Comparison of ENCODE assay signal across 8 mouse cellular contexts in the genomic region with DNA sequence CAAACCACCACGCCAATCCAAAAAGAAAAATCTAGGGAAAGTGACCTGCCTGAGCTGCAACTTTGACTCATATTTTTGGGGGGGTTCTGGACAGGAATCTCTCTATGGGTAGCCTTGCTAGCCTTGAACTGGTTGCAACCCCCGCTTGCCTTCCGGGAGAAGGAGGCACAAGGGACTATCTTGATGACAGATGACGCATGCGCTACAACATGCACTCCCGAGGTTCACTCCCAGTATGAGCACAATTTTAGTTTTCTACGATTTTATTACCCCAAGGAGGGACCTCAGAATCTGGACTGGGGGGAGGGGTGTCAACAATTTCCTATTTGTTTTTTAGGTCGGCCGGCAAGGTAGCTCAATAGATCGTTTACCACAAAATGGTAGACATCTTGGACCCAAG. TPM values are rescaled to one million over a fixed set of nuclear protein-coding genes. Genes with fewer than 3 reads are reported as not detected.
A peak's percentile ranks its signal among the peaks of the same experiment; 100 is the strongest.
DNase-seq lines count a peak whose midpoint lies in the region; ATAC-seq and TF ChIP-seq lines count a peak whose summit lies in the region.

No protein-coding gene starts in this region.

- ATAC-seq in CD4-positive, CD25-positive, alpha-beta regulatory T cell, adult 4 months: no peak
- no peak for ATAC-seq in hindbrain, embryonic 16.5 days
- ATAC-seq in midbrain, embryonic 14.5 days (ENCODE audit: low FRiP score, low TSS enrichment): no peak

- no peak for TF ChIP-seq CTCF in thymus, adult 2 months (IDR thresholded peaks at IDR 0.05; ENCODE audit: borderline replicate concordance, control insufficient read depth, extremely low read depth, insufficient read depth, low read length, poor library complexity)

- H3K9ac ChIP-seq in hindbrain, embryonic 16.5 days (ENCODE audit: low read depth, low read length): peak overlapping the region; percentile 92
- peak overlapping the region; percentile 77 for H3K9ac ChIP-seq in midbrain, embryonic 14.5 days (replicated peaks; ENCODE audit: low read length)

- H3K9me3 ChIP-seq in hindbrain, embryonic 16.5 days (ENCODE audit: control insufficient read depth, low read length): no peaks in the 10 kb centered on the region
- no peaks in the 10 kb centered on the region for H3K9me3 ChIP-seq in midbrain, embryonic 14.5 days (ENCODE audit: control insufficient read depth, low read length)

- no peaks in the 10 kb centered on the region for H3K27me3 ChIP-seq in thymus, adult 2 months (ENCODE audit: control insufficient read depth, insufficient read depth, low read length)
- no peaks in the 10 kb centered on the region for H3K27me3 ChIP-seq in hindbrain, embryonic 16.5 days (replicated peaks; ENCODE audit: control insufficient read depth, insufficient read depth, low read length)
- no peaks in the 10 kb centered on the region for H3K27me3 ChIP-seq in midbrain, embryonic 14.5 days (ENCODE audit: control insufficient read depth, insufficient read depth, low read length)

- H3K4me3 ChIP-seq in thymus, adult 2 months (ENCODE audit: control insufficient read depth, insufficient read depth, low read length): peak overlapping the region; percentile 32
- H3K4me3 ChIP-seq in hindbrain, embryonic 16.5 days (ENCODE audit: low read length): peak overlapping the region; percentile 67
- peak overlapping the region; percentile 73 for H3K4me3 ChIP-seq in midbrain, embryonic 14.5 days (replicated peaks; ENCODE audit: low read depth, low read length)

- no peak for TF ChIP-seq POLR2A in thymus, adult 2 months (IDR thresholded peaks at IDR 0.05; ENCODE audit: control insufficient read depth, extremely low read depth, insufficient read depth, low read length, poor library complexity)

- no peak overlapping the region for H3K27ac ChIP-seq in thymus, adult 2 months (ENCODE audit: control insufficient read depth, insufficient read depth, low read length)
- H3K27ac ChIP-seq in hindbrain, embryonic 16.5 days (ENCODE audit: low read depth, low read length): peak overlapping the region; percentile 92
- H3K27ac ChIP-seq in midbrain, embryonic 14.5 days (replicated peaks; ENCODE audit: low read depth, low read length): peak overlapping the region; percentile 92

- DNase-seq in CD4-positive, CD25-positive, alpha-beta regulatory T cell, adult 2 months (ENCODE audit: low read depth, low spot score): peak; percentile 29
- no peak for DNase-seq in thymus, adult 2 months
- no peak for DNase-seq in thymus, postnatal 36 days
- DNase-seq in midbrain, embryonic 14.5 days: no peak
- no peak for DNase-seq in urinary bladder, postnatal 10 days (ENCODE audit: low spot score)
- DNase-seq in layer of hippocampus, postnatal 10 days (ENCODE audit: low spot score in 2 of 2): no peak

- 35% methylated on average over 10 of the region's 10 CpGs for WGBS in thymus, adult 2 months
- 33% methylated on average over 10 of the region's 10 CpGs for WGBS in hindbrain, embryonic 16.5 days
- WGBS in midbrain, embryonic 14.5 days: 49% methylated on average over 10 of the region's 10 CpGs

- H3K4me1 ChIP-seq in thymus, adult 2 months (replicated peaks; ENCODE audit: control insufficient read depth, insufficient read depth, low read length): peaks cover 7% of the 10 kb centered on the region
- peaks cover 13% of the 10 kb centered on the region for H3K4me1 ChIP-seq in hindbrain, embryonic 16.5 days (ENCODE audit: control insufficient read depth, insufficient read depth, low read depth, low read length)
- peaks cover 12% of the 10 kb centered on the region; the same call in 1 of the 2 replicates for H3K4me1 ChIP-seq in midbrain, embryonic 14.5 days (ENCODE audit: control insufficient read depth, insufficient read depth, low read length)

- H3K36me3 ChIP-seq in thymus, adult 2 months (ENCODE audit: control insufficient read depth, insufficient read depth, low read length): peaks cover 24% of the 10 kb centered on the region
- H3K36me3 ChIP-seq in hindbrain, embryonic 16.5 days (ENCODE audit: control insufficient read depth, insufficient read depth, low read length): peaks cover 14% of the 10 kb centered on the region
- H3K36me3 ChIP-seq in midbrain, embryonic 14.5 days (ENCODE audit: control insufficient read depth, insufficient read depth, low read length): peaks cover 26% of the 10 kb centered on the region

- peak overlapping the region; percentile 89 for H3K4me2 ChIP-seq in hindbrain, embryonic 16.5 days (ENCODE audit: low read length)
- H3K4me2 ChIP-seq in midbrain, embryonic 14.5 days (ENCODE audit: low read length): peak overlapping the region; percentile 94

RNA-seq across cellular contexts. Expression of gene Chchd2, which starts 1.0 kb away (rescaled TPM):
- 100 to 1,000 TPM; 270 to 346 TPM for polyA plus RNA-seq in CD4-positive, CD25-positive, alpha-beta regulatory T cell, adult 4 months (2017; shearing (Covaris generic))
- polyA plus RNA-seq in thymus, adult 2 months (2012; rRNA removed): 1,121 and 1,221 TPM in 2 replicates
- 679 and 729 TPM in 2 replicates for polyA plus RNA-seq in hindbrain, embryonic 16.5 days (2015; fragmentation: Nextera tagmentation; extraction: Ambion mirVana)
- polyA plus RNA-seq in midbrain, embryonic 14.5 days (2014; fragmentation: Nextera tagmentation; extraction: Ambion mirVana): 748 and 816 TPM in 2 replicates
- total RNA-seq in layer of hippocampus, postnatal 10 days (2021): 100 to 1,000 TPM; 411 to 434 TPM

RNA-seq across cellular contexts. Expression of gene Zbed5, which starts 9.3 kb away (rescaled TPM):
- polyA plus RNA-seq in CD4-positive, CD25-positive, alpha-beta regulatory T cell, adult 4 months (2017; shearing (Covaris generic)): 1 to 10 TPM in 1 of 2 experiments, under 1 TPM in 1; 0.78 to 1.7 TPM
- polyA plus RNA-seq in thymus, adult 2 months (2012; rRNA removed): 0.50 and 0.93 TPM in 2 replicates
- polyA plus RNA-seq in hindbrain, embryonic 16.5 days (2015; fragmentation: Nextera tagmentation; extraction: Ambion mirVana): 14.0 and 14.1 TPM in 2 replicates
- polyA plus RNA-seq in midbrain, embryonic 14.5 days (2014; fragmentation: Nextera tagmentation; extraction: Ambion mirVana): 20.0 and 20.1 TPM in 2 replicates
- 1 to 10 TPM; 4.7 to 5.6 TPM for total RNA-seq in layer of hippocampus, postnatal 10 days (2021)

RNA-seq across cellular contexts. Expression of gene Phkg1, which starts 12.1 kb away (rescaled TPM):
- under 1 TPM; 0.33 to 0.67 TPM for polyA plus RNA-seq in CD4-positive, CD25-positive, alpha-beta regulatory T cell, adult 4 months (2017; shearing (Covaris generic))
- polyA plus RNA-seq in thymus, adult 2 months (2012; rRNA removed): 1.3 and 3.6 TPM in 2 replicates
- polyA plus RNA-seq in hindbrain, embryonic 16.5 days (2015; fragmentation: Nextera tagmentation; extraction: Ambion mirVana): 1.0 and 1.2 TPM in 2 replicates
- 0.22 and 0.94 TPM in 2 replicates for polyA plus RNA-seq in midbrain, embryonic 14.5 days (2014; fragmentation: Nextera tagmentation; extraction: Ambion mirVana)
- total RNA-seq in layer of hippocampus, postnatal 10 days (2021): 10 to 100 TPM; 12.6 to 15.9 TPM

RNA-seq across cellular contexts. Expression of gene Nupr1l, which starts 22.1 kb away (rescaled TPM):
- polyA plus RNA-seq in CD4-positive, CD25-positive, alpha-beta regulatory T cell, adult 4 months (2017; shearing (Covaris generic)): under 1 TPM in 1 of 2 experiments, not detected in 1; 0.51 TPM
- 3.4 and 3.5 TPM in 2 replicates for polyA plus RNA-seq in thymus, adult 2 months (2012; rRNA removed)
- polyA plus RNA-seq in hindbrain, embryonic 16.5 days (2015; fragmentation: Nextera tagmentation; extraction: Ambion mirVana): 4.5 and 4.7 TPM in 2 replicates
- polyA plus RNA-seq in midbrain, embryonic 14.5 days (2014; fragmentation: Nextera tagmentation; extraction: Ambion mirVana): 5.4 and 6.0 TPM in 2 replicates
- total RNA-seq in layer of hippocampus, postnatal 10 days (2021): 1 to 10 TPM; 2.2 to 2.7 TPM

RNA-seq across cellular contexts. Expression of gene Sumf2, which starts 39.5 kb away (rescaled TPM):
- polyA plus RNA-seq in CD4-positive, CD25-positive, alpha-beta regulatory T cell, adult 4 months (2017; shearing (Covaris generic)): 10 to 100 TPM; 24.8 to 36.4 TPM
- polyA plus RNA-seq in thymus, adult 2 months (2012; rRNA removed): 17.3 and 19.4 TPM in 2 replicates
- 31.3 and 31.7 TPM in 2 replicates for polyA plus RNA-seq in hindbrain, embryonic 16.5 days (2015; fragmentation: Nextera tagmentation; extraction: Ambion mirVana)
- polyA plus RNA-seq in midbrain, embryonic 14.5 days (2014; fragmentation: Nextera tagmentation; extraction: Ambion mirVana): 21.7 and 30.6 TPM in 2 replicates
- 10 to 100 TPM; 19.9 to 25.8 TPM for total RNA-seq in layer of hippocampus, postnatal 10 days (2021)
